8 mouse cellular contexts compared by ENCODE assay signal in the genomic region with DNA sequence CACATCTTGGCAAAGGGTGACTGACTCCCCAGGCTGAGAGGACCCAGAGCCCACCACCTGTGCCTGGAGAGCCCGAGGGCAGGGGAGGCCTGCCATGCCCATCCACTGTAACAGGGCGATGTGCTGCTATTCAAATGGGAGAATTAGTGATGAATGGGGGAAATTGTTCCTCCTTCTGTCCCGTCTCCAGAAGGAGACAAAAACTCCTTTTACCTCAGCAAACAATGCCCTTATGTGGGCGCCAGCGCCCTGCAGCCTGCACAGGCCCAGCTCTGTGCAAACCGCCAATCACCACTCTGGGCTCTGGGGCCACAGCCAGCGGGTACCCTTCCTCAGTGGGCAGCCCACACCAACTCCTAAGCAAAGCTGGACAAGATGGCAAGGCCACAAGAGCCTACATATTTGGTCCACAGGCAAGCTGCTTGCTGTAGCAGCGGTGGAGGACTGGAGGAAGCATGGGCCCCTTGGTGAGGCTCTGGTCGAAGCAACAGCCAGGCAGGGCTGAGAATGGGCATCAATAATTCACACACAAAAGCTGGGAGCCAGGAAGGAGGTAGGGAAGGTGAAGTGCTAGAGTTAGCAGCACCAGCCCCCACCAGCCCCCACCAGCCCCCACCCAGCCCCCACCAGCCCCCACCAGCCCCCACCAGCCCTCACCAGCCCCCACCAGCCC.
DNase-seq lines count a peak whose midpoint lies in the region; ATAC-seq and TF ChIP-seq lines count a peak whose summit lies in the region.

No protein-coding gene starts in this region.

- no peak overlapping the region; the same call in 1 of the 2 replicates for H3K9ac ChIP-seq in lung, embryonic 16.5 days (ENCODE audit: low read length)
- no peak overlapping the region for H3K9ac ChIP-seq in forebrain, postnatal 0 days
- H3K9ac ChIP-seq in limb, embryonic 12.5 days (replicated peaks): no peak overlapping the region; the same call in 1 of the 2 replicates
- H3K9ac ChIP-seq in stomach, embryonic 15.5 days: no peak overlapping the region

- TF ChIP-seq CTCF in forebrain, postnatal 0 days (IDR thresholded peaks at IDR 0.05; ENCODE audit: low read depth): no peak

- 52% methylated on average over 9 of the region's 9 CpGs for WGBS in lung, embryonic 16.5 days
- 12% methylated on average over 9 of the region's 9 CpGs for WGBS in forebrain, postnatal 0 days
- WGBS in limb, embryonic 12.5 days: 72% methylated on average over 9 of the region's 9 CpGs
- WGBS in stomach, embryonic 15.5 days: 53% methylated on average over 9 of the region's 9 CpGs

- peaks cover 45% of the 10 kb centered on the region for H3K4me1 ChIP-seq in lung, embryonic 16.5 days (replicated peaks; ENCODE audit: control insufficient read depth, insufficient read depth, low read length)
- no peaks in the 10 kb centered on the region for H3K4me1 ChIP-seq in forebrain, postnatal 0 days (ENCODE audit: insufficient read depth)
- peaks cover 26% of the 10 kb centered on the region for H3K4me1 ChIP-seq in limb, embryonic 12.5 days (replicated peaks)
- H3K4me1 ChIP-seq in stomach, embryonic 15.5 days: peaks cover 43% of the 10 kb centered on the region

- no peak for DNase-seq in lung, adult 18-20 months
- peak; percentile 57 for DNase-seq in forebrain, postnatal 0 days
- DNase-seq in T-cell, adult 2 months (ENCODE audit: low spot score): no peak
- no peak for DNase-seq in urinary bladder, adult 2 months (ENCODE audit: low spot score)
- no peak for DNase-seq in cerebellum, postnatal 4 days (ENCODE audit: low spot score in 2 of 2)

- ATAC-seq in lung, embryonic 16.5 days (ENCODE audit: low read depth): no peak
- ATAC-seq in forebrain, postnatal 0 days: peak; percentile 88
- no peak for ATAC-seq in limb, embryonic 12.5 days (ENCODE audit: insufficient number of reproducible peaks, insufficient read depth, low FRiP score, low TSS enrichment, low read depth)
- ATAC-seq in stomach, embryonic 15.5 days (ENCODE audit: insufficient read depth, low FRiP score, low read depth): no peak; the same call in 1 of the 2 replicates

- no peak overlapping the region for H3K4me3 ChIP-seq in lung, embryonic 16.5 days (ENCODE audit: low read length)
- no peak overlapping the region for H3K4me3 ChIP-seq in forebrain, postnatal 0 days (ENCODE audit: low read depth, low read length)
- no peak overlapping the region for H3K4me3 ChIP-seq in limb, embryonic 12.5 days (replicated peaks)
- H3K4me3 ChIP-seq in stomach, embryonic 15.5 days (replicated peaks): no peak overlapping the region

- H3K4me2 ChIP-seq in lung, embryonic 16.5 days (ENCODE audit: low read depth, low read length): no peak overlapping the region
- no peak overlapping the region for H3K4me2 ChIP-seq in forebrain, postnatal 0 days (ENCODE audit: low read depth)
- no peak overlapping the region for H3K4me2 ChIP-seq in limb, embryonic 12.5 days
- H3K4me2 ChIP-seq in stomach, embryonic 15.5 days: no peak overlapping the region

- no peaks in the 10 kb centered on the region for H3K36me3 ChIP-seq in lung, embryonic 16.5 days (ENCODE audit: control insufficient read depth, insufficient read depth, low read length)
- peaks cover 26% of the 10 kb centered on the region for H3K36me3 ChIP-seq in forebrain, postnatal 0 days (ENCODE audit: insufficient read depth)
- peaks cover 59% of the 10 kb centered on the region for H3K36me3 ChIP-seq in limb, embryonic 12.5 days
- 0 out of 2 replicates have a peak, but pooled peaks cover 3% of the 10 kb centered on the region for H3K36me3 ChIP-seq in stomach, embryonic 15.5 days

- peak overlapping the region; percentile 73 for H3K27ac ChIP-seq in lung, embryonic 16.5 days (ENCODE audit: low read length)
- peak overlapping the region; percentile 35; the same call in 1 of the 2 replicates for H3K27ac ChIP-seq in forebrain, postnatal 0 days (ENCODE audit: low read depth, low read length)
- H3K27ac ChIP-seq in limb, embryonic 12.5 days: 0 out of 2 replicates have a peak overlapping the region, but pooled peaks have one; percentile 2
- peak overlapping the region; percentile 63 for H3K27ac ChIP-seq in stomach, embryonic 15.5 days

- no peaks in the 10 kb centered on the region for H3K9me3 ChIP-seq in lung, embryonic 16.5 days (ENCODE audit: control insufficient read depth, low read length)
- H3K9me3 ChIP-seq in forebrain, postnatal 0 days (ENCODE audit: low read length): no peaks in the 10 kb centered on the region
- H3K9me3 ChIP-seq in limb, embryonic 12.5 days: no peaks in the 10 kb centered on the region
- H3K9me3 ChIP-seq in stomach, embryonic 15.5 days: no peaks in the 10 kb centered on the region

- H3K27me3 ChIP-seq in lung, embryonic 16.5 days (ENCODE audit: control insufficient read depth, insufficient read depth, low read depth, low read length): no peaks in the 10 kb centered on the region
- H3K27me3 ChIP-seq in forebrain, postnatal 0 days (ENCODE audit: insufficient read depth, low read length): no peaks in the 10 kb centered on the region
- no peaks in the 10 kb centered on the region for H3K27me3 ChIP-seq in limb, embryonic 12.5 days
- no peaks in the 10 kb centered on the region for H3K27me3 ChIP-seq in stomach, embryonic 15.5 days (replicated peaks)

Comparison
In these comparisons a context has a peak if more than half of its experiments do, and no peak if none do; other contexts are left out.
1. H3K27ac ChIP-seq: peak in every context shown above with its lines; median percentile 73 in lung, embryonic 16.5 days; 63 in stomach, embryonic 15.5 days; 35 in forebrain, postnatal 0 days; 2 in limb, embryonic 12.5 days.